Mouse (Mus musculus) small intestine, adult 2 months (tissue): ENCODE results near the gene Lalba.

Experiments
- CTCF ChIP-seq: fragments of 200-500 bp; IDR thresholded peaks from 2 replicates; pipeline ENCODE4 v1.5.1; 2012; ENCODE audit warnings: low read depth, mild to moderate bottlenecking, control low read depth, inconsistent platforms, low read length, moderate library complexity, mixed read lengths; ENCODE audit not compliant: insufficient replicate concordance, insufficient read length; ENCODE audit errors: extremely low read depth
- POLR2A ChIP-seq: fragments of 200-500 bp; IDR thresholded peaks from 2 replicates; pipeline ENCODE4 v1.6.1; 2012; ENCODE audit warnings: low read depth, mild to moderate bottlenecking, control low read depth, inconsistent platforms, low read length, moderate library complexity

- no peak for TF ChIP-seq CTCF
- no peak for TF ChIP-seq POLR2A
Observed at GRCm38 (mm10) chr15:98444561-98444960, 38.0 kb downstream of the Lalba start.
